Mouse (Mus musculus) heart, adult 9 months (tissue): ENCODE data around the gene Ppp4r2.
"Not testable (repeated sequence)": the region's sequence is repeated elsewhere in the genome, so short reads cannot be mapped to it uniquely, and the experiment has no call there.

Experiments
- DNase-seq, 2 experiments: peaks; one replicate each; pipeline ENCODE4 v3.0.0; 2022; ENCODE audit warnings: low spot score in 2 of 2

The Ppp4r2 gene

DNA sequence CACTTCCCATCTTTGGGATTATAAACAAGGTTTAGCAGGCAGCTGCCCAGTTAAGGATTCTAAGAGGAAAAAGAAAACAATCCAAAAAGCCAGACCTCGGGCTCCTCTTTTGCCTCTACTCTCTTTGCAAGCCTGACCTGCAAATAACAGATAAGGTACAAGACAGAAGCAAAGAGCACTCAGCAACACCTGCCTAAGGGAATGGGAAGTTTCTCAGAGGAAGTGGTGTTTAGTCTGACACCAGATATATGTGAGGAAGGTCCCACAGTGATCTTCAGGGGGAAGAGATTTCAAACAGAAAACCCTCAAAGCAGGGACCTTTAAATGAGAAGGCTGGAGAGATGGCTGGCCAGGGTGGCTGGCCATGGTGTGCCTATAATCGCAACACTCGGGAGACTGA is 2.2 kb upstream of the Ppp4r2 start:
- DNase-seq = no peak

DNA sequence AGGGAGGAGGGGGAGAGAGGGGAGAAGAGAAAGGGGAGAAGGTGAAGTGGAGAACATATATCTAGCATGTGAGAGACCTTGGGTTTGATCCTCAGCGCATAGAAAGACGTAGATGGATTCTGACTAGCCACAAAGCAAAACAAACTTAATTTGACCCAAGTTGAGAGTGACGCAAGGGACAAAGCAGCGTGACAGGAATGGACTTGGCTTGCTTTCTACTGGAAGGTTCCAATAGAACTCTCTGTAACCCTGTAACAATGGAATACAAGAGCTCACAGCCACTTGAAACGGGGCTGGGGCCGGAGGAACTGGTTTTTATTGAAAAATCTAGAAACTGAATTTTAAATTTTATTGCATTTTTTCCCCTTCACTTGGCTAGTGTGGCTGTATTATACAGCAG is 1.7 kb upstream of the Ppp4r2 start:
- DNase-seq = peak; percentile 19 to 29

DNA sequence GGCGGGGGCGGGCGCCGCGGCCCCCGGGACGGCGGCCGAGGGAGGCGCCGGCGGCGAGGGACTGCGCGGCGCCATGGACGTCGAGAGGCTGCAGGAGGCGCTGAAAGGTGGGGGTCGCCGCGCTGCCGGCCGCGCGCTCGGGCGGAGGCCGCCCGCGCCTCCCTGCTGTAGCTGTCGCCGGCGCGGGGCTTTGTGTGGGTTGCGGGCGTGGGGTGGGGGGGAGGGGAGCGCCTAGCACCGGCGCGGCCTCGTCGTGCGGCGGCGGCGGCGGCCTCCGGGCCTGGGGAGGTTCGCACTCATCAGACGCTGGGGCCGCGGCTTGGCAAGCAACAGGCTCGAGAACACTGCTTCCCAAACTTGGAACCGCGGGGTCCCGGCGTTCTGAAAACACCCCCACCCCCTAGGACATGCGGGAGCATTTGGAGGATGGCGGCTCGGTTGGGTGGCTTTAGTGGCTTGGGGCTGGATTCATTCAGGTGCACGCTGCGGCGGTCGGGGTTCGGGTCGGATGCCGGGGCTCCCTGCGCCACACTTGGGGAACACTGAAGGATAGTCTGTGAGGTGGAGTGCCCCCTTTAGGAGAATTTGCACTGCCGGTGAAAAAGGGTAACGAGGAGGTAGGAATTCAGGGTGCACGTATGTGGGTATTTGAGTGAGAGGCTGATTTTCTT is 524 bp downstream of the Ppp4r2 start:
- DNase-seq = peak; percentile 25 to 45

DNA sequence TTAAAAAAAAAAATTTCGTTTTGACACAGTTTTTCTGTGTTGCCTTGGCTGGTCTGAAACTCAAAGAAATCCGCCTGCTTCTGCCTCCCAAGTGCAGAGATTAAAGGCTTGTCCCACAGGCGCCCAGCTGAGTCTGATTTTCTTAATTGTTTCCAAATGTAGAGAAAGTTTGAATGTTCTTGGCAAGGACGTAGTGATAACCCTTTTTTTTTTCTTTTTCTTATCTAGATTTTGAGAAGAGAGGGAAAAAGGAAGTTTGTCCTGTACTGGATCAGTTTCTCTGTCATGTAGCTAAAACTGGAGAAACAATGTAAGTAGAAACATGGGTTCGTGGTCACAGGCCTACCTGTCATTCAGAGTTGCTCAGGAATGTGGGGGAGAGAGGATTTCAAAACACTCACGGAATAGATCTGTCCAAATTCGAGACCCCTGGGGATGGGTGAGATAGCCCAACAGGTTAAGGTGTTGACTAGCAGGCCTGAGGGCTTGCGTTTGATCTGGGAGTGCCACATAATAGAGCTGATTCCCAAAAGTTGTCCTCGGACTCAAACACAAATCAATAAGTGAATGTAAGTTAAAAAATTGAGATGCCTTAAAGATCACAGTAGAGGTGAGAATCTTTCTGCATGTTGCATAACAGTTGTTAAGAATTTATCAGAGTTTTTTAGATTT is 1.2 kb downstream of the Ppp4r2 start:
- DNase-seq = no peak

DNA sequence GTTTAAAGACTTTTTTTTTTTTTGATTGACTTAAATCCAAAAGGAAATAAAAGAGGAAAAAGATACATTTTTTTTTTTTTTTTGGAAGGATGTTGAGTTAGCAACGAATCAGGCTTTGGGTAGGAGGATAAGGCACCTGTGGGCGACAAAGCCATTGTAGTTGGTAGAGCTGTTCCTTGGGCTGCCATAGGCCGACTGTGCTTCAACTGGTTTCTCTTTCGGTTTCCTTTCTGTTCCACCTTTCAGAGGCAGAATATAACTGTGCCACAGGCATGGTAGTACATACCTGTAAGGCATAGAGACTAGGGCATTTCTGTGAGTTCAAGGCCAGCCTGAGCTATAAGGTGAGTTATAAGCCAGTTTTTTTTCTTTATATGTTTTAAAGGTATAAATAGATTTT is 11.6 kb downstream of the Ppp4r2 start:
- DNase-seq = no peak

DNA sequence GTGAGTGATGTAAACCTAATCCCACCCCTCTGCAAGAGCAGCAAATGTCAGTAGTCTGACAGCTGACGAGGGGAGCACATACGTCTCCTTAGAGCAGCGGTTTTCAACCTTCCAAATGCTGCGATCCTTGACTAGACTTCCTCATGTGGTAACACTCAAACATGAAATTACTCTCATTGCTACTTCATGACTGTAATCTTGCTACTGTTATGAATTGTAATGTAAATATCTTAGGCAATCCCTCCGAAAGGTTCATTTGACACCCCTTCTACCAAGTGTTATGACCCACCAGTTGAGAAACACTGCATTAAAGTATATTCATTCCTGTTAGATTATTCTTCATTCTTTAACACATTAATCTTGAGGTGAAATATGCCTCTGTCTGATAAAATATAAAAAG is 13.8 kb downstream of the Ppp4r2 start:
- no peak for DNase-seq

DNA sequence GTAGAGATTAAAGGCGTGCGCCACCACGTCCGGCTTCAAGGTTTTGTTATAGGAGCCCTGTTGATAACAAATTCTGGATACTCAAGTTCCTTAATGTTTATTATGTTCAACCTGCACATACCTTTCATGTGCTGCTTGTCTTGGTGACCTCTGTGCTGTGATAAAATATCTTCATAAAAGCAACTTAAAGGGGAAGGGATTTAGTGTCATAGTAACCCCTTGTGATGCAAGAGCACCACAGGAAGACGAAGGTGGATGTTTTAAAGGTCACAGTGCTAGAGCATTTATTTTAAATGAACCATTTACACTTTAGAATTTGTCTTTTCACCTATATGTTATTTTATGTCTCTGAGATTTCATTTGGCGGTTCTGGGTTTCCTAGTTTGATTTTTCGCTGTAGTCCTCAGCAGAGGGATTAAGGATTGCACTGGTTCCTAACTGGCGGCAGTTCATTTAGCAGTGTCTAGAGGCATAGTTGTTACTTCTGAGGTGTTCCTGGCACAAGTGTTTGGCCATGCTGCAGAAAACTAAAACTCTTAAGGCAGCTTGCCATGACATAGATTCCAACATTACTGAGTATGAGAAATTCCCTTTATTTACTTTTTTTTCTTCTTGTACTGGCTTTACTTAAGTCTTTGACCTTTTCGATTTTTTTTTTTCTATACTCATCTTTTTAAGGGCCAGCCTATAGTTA is 15.4 kb downstream of the Ppp4r2 start:
- no peak for DNase-seq

DNA sequence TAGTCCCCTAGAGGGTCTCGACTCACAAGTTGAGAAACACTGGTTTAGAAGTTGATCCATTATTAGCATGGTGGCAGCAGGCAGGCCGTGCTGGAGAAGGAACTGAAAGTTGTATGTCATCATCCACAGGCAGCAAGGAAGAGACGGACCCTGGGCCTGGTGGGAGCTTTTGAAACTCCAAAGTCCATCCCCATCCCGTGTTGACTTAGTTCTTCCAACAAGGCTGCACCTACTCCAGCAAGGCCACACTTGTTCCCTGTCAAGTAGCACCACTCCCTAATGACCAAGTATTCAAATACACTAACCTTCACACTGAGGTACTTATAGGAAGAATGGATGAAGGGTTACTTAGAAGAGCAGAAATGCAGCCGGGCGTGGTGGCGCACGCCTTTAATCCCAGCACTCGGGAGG is 17.3 kb downstream of the Ppp4r2 start:
- DNase-seq = no peak

DNA sequence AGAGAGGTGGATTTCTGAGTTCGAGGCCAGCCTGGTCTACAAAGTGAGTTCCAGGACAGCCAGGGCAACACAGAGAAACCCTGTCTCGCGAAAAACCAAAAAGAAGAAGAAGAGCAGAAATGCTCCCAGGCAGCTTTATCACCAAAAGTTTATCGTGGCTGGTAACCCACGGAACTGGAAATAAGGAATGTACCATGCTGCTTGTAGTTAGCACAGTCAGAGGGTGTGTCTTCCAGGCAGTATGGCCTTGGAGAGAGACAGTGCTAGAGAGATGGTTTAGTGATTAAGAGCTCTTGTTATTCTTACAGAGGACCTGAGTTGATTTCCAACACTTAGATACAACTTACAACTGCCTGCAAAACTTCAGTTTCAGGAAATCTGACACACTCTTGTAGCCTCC is 17.7 kb downstream of the Ppp4r2 start:
- DNase-seq = no peak

DNA sequence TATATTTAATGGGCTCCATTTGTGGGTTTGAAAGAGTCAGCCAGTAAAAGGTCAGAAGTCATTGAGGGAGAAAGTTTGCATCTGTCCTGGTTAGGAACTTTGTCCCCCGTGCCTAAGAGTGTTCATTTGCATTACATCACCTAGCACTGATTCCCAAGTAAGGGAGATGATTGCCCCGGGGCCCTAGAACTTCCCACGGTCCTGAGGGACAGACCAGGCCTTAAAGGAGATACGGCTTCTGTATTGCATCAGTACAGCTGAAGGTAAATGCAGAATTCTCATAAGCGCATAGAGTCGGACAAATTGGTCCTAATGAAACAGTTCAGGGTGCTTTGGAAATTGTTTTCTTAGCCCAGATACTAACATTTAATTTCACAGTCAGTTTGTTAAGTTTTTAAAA is 31.9 kb downstream of the Ppp4r2 start:
- no peak for DNase-seq

DNA sequence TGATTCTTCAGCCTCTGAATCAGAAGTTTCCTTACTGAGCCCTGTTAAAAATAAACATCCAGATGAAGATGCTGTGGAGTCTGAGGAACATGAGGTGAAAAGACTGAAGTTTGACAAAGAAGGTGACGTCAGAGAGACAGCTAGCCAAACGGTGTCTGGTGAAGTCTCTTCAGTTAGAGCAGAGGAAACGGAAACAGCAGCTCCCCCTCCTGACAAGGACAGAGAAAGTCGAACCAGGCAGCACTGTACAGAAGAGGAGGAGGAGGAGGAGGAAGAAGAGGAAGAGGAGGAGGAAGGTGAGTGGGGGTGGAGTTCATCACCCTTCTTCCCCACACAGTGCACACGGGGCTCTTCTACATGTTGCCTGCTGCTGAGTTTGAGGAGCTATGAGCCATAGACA is 32.4 kb downstream of the Ppp4r2 start:
- DNase-seq = not testable (repeated sequence)

DNA sequence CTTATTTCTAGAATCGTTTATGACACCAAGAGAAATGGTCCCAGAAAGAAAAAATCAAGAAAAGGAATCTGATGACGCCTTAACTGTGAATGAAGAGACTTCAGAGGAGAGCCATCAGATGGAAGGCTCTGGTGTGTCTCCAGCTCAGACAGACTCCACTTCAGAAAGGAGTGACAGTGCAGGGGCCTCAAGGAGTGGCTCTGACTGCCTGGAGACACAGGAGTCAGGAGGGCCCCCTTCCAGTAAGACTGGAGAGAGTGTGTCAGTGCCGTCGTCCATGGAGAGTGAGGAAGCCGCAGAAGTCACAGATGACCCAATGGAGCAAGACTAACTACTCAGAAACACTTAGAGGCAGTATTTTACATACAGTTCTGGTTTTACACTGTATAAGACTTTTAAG is 32.8 kb downstream of the Ppp4r2 start:
- not testable (repeated sequence) for DNase-seq

DNA sequence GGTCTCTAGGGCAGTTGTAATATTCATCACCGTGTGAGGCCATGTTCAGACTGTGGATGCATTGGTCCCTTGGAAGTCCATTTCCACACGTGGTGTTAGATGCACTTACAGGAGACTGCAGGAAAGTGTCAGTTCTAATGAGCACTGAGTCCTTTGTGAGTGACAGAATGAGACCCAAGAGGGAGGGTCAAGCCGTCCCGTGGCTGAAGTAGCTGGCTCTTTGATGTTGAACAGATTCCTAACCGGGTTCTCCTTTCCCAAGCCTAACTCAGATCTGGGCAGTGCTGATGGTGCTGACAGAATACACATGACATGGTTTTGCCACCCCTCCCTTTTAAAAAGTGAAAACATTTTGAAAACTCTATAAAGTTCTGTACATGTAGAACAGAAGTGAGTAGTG is 35.4 kb downstream of the Ppp4r2 start:
- DNase-seq = no peak

DNA sequence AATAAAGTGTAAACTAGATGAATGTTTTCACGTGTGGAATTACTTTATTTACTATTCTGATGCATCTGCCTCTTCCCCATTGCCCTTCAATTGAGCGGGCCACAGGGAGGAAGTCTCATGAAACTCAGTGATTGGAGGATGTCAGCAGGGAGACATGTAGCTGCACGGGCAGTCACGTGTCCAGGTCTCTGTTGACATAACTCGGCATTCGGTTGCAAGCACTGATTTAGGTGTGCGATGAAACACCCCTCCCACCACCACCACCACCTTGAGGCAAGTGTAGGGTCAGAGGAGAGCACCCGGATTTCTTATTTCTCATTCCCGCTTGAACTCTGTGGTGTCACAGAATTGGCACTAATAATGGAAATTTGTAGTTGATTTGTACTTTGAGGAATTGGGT is 36.5 kb downstream of the Ppp4r2 start:
- no peak for DNase-seq

DNA sequence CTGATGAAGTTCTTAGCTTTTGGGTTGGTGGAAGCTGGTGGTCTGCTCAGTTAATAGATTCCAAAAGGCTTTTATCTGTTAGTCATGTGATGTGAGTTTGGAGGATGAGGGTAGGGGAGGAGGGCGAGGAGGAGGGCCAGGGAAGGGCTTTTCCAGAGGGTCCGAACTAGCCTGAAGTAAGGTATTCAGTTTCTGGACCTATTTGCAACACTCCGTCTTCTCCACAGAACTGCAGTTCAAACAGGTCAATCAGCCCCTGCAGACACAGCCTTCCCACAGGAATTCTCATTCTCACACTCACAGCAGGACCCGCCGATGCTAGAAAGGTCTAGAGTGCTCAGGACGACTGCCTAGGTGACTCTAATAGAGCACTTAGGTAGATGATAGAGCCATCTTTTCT is 39.8 kb downstream of the Ppp4r2 start:
- no peak for DNase-seq

DNA sequence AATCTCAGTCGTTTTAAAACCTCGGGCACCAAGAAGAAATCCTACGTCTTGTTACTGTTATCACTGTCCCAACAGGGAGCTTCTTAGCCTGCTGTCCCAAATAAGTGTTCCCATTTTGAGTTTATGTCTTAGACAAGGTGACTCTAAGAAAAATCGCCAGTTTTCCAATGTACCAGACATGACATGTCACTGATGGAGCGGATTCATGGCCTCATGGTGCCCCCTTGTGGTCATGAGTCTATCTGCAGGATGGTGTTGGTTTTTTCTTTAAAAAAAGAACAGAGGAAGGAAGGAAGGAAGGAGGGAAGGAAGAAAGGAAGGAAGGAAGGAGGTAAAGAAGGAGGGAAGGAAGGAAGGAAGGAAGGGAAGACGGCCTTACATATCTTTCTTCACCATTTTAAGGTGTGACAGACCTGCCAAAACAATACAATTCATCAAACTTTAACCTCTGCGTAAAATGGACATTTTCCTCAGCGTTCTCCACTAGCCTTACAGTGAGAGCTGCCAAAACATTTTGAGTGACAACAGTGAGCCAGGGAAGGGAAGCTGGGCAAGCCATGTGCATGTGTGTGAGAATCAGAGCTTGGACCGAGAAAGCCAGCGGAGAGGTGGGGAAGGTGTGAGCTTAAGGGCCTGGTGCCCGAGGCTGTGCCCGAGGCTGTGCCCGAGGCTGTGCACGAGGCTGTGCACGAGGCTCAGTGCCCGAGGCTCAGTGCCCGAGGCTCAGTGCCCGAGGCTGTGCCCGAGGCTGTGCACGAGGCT is 42.6 kb downstream of the Ppp4r2 start:
- DNase-seq = peak in 1 of 2 experiments; percentile 46

DNA sequence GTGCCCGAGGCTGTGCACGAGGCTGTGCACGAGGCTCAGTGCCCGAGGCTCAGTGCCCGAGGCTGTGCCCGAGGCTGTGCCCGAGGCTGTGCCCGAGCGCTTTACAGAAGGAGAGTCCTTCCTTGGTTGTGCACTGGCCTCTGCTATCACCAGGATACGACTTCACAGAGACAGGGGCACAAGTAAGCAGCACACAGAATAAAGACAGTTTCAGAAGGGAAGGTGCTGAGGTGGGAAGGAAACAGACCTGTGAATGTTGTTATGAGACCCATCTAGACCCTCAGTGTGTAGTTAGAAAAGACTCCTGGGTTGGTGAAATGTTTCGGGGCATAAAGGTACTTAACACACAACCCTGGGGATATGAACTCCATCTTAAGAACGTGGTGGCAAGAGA is 43.2 kb downstream of the Ppp4r2 start:
- no peak for DNase-seq

DNA sequence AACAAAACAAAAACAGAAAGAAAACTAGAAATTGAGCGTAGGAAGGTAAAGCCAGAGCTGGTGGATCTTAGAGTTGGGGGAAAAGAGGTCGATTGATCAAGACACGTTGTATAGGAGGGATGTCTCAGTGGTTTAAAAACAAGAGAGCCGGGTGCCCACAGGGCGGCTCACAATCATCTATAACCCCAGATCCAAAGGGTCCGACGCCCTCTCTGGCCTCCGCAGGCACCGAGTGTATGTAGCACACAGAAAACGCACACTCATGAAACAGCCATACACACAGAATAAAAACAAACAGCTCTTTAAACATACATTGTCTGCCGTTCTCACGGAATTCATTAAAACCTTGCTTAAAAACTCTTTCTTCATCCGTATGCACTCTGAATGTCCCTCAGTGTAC is 45.1 kb downstream of the Ppp4r2 start:
- DNase-seq = no peak

DNA sequence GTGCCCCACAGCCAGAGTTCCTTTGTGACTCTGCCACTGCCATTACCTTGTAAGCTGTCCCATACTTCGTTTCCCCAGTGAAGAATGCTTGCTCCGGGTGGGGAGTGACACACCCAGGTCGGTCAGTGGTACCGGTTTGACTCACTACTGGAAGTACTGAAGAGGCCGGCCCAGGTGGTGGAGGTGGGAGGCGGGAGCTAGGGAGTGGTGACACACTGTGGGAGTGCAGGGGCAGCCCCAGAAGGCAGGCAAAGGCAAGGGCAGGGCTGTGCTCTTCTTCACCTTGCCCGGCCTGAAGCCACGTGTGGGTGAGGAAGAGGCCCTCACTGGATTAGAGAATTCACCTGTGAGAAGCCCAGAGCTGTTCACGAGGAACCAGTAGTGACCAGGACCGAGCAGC is 46.2 kb downstream of the Ppp4r2 start:
- DNase-seq = no peak

DNA sequence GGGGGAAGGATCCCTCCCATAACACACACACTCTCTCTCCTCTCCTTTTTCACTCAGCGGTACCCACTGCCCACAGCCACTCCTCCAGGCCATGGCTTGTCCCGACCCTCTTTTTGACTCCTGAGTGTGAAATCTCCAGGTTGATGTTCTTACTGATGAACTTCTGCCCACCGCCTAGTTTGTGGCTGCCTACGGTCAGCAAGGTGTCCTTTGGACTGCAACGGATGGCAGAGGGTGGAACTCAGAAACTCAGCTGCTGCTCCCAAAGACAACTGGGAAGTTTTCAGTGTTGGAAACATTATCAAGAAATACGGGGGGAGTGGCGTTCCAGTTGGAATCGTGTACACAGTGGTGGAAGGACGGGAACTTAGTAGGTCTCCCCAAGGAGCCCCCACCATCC is 48.2 kb downstream of the Ppp4r2 start:
- DNase-seq = no peak

DNA sequence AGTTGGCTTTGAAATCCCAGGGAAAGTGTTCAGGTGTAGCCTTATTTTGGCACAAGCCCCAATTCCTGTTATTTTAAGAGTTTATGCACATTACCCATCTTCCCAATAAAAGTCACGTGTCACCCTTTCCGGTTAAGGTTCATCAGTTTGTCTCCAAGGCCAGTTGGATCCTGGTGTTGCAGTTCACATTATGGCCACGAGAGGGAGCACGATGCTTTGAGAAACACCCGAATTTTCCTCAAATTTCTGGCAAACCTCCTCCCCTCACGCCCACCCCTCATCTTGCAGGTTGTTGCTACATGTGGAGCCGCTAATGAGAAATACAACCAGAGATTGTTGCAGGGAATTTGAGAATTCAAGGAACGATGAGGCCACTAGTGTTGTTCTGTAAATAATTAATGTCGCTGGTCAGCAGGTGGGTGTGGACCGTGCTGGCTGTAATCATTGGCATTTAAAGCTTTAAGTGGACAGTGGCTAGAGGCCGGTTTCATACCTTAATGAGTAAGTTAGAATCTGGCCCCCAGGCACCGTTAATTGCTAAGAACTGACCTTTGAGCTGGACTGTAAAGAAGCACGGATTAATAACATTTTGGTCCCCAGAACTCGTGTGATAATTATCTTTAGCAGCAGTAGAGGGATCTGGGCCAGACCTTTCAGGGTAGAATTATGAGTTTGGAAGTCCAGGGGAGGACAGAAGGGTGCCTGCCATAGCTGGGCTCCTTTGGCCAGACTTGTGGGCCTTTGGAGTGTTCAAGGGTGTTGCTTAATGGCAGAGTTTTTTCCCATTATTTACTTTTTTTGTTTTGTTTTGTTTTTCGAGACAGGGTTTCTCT is 49.2 kb downstream of the Ppp4r2 start:
- peak in 1 of 2 experiments; percentile 39 for DNase-seq

DNA sequence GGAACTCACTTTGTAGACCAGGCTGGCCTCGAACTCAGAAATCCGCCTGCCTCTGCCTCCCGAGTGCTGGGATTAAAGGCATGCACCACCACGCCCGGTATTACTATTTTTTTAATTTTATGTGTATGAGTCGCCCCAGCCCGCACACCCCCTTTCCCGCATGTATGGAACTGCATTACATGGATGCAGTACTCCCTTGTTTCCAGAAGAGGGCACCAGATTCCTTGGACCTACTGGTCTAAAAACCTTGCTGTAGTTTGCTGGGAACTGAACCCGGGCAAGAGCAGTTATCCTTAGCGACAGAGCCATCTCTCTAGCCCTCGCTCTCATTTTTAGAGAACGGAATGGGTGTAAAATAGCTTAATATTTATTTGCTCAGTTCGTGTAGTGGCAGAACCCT is 49.8 kb downstream of the Ppp4r2 start:
- no peak for DNase-seq
